Mouse (Mus musculus) midbrain, postnatal 0 days (tissue): ENCODE measurements around the gene Limd1. TPM values are rescaled to one million over a fixed set of nuclear protein-coding genes. Genes with fewer than 3 reads are reported as not detected.
A peak's percentile ranks its signal among the peaks of the same experiment; 100 is the strongest.

Source experiments
- ATAC-seq: fragments of 200-750 bp; cut with Nextera tagmentation; 2 replicates; pipeline ENCODE4 v1.8.0; 2017; ENCODE audit warnings: moderate number of reproducible peaks, mild to moderate bottlenecking, moderate TSS enrichment, moderate library complexity; ENCODE audit not compliant: low FRiP score
- DNase-seq: peaks from one replicate; pipeline ENCODE4 v3.0.0-alpha.2; 2015; ENCODE audit warnings: low spot score
- H3K27ac ChIP-seq: fragments of 300-500 bp; sonication (generic); 2 replicates; pipeline ENCODE4 v1.5.1; 2014; ENCODE audit warnings: low read depth, mild to moderate bottlenecking, low read length, mixed read lengths
- H3K27me3 ChIP-seq: fragments of 300-500 bp; sonication (generic); 2 replicates; pipeline ENCODE4 v1.6.1; 2014; ENCODE audit warnings: low read length, control low read depth, mixed read lengths; ENCODE audit not compliant: insufficient read depth
- H3K36me3 ChIP-seq: fragments of 300-500 bp; sonication (generic); 2 replicates; pipeline ENCODE4 v1.6.1; 2014; ENCODE audit warnings: low read length, control low read depth, mixed read lengths; ENCODE audit not compliant: insufficient read depth
- H3K4me1 ChIP-seq: fragments of 300-500 bp; sonication (generic); 2 replicates; pipeline ENCODE4 v1.6.1; 2014; ENCODE audit warnings: mild to moderate bottlenecking, control low read depth, antibody characterized with exemption, low read length, mixed read lengths; ENCODE audit not compliant: insufficient read depth
- H3K4me2 ChIP-seq: fragments of 300-500 bp; sonication (generic); 2 replicates; pipeline ENCODE4 v1.6.1; 2014; ENCODE audit warnings: low read depth, mild to moderate bottlenecking, low read length, mixed read lengths; ENCODE audit not compliant: poor library complexity, severe bottlenecking
- H3K4me3 ChIP-seq: fragments of 300-500 bp; sonication (generic); 2 replicates; pipeline ENCODE4 v1.5.1; 2014; ENCODE audit warnings: low read depth, mild to moderate bottlenecking, low read length, moderate library complexity
- H3K9ac ChIP-seq: fragments of 300-500 bp; sonication (generic); replicated peaks from 2 replicates; pipeline ENCODE4 v1.6.1; 2014; ENCODE audit warnings: mild to moderate bottlenecking, low read length, moderate library complexity, mixed read lengths; ENCODE audit not compliant: poor library complexity, severe bottlenecking
- H3K9me3 ChIP-seq: fragments of 300-500 bp; sonication (generic); 2 replicates; pipeline ENCODE4 v1.6.1; 2016; ENCODE audit warnings: low read length, control low read depth
- CTCF ChIP-seq: IDR thresholded peaks from 2 replicates; pipeline ENCODE4 v1.5.1; 2016; ENCODE audit warnings: antibody characterized with exemption, mild to moderate bottlenecking
- WGBS: fragments of 180-500 bp; shearing (Covaris S2); extraction: QIAGEN DNeasy Blood & Tissue Kit; methylation state at CpG from one replicate; pipeline ENCODE4 v1.1.7; 2014; 5-methylcytosine and 5-hydroxymethylcytosine counted together
- polyA plus RNA-seq: library from polyadenylated mRNA; unstranded; fragments of >200 nt; fragmentation: Nextera tagmentation; extraction: Ambion mirVana; gene quantifications from 2 replicates; pipeline ENCODE4 v1.2.1, GENCODE M21; 2015
- total RNA-seq: library from RNA; depleted of rRNA; stranded (reverse); fragments of >200 nt; gene quantifications from 2 replicates; pipeline ENCODE4 v1.2.3, GENCODE M21; 2014

Limd1 gene
- total and polyA plus RNA-seq, 2 experiments from 2014 or later: 7.9 to 27.5 TPM

GRCm38 (mm10) chr9:123486635-123487034 lies 8.1 kb downstream of the Limd1 start:
- no peak overlapping the region for H3K4me2 ChIP-seq
- ATAC-seq (no peak), DNase-seq (no peak)
- no peaks in the 10 kb centered on the region for H3K27me3 ChIP-seq
- TF ChIP-seq CTCF: no peak
- H3K4me1 ChIP-seq: no peaks in the 10 kb centered on the region
- no peak overlapping the region for H3K27ac ChIP-seq
- no peaks in the 10 kb centered on the region for H3K36me3 ChIP-seq
- WGBS: 90% methylated on average over 3 of the region's 3 CpGs
- H3K9me3 ChIP-seq: no peaks in the 10 kb centered on the region
- H3K9ac ChIP-seq: no peak overlapping the region
- no peak overlapping the region for H3K4me3 ChIP-seq

GRCm38 (mm10) chr9:123489073-123489472 lies 10.6 kb downstream of the Limd1 start:
- peaks cover 6% of the 10 kb centered on the region; the same call in 1 of the 2 replicates for H3K4me1 ChIP-seq
- H3K36me3 ChIP-seq: no peaks in the 10 kb centered on the region
- no peak for TF ChIP-seq CTCF
- no peaks in the 10 kb centered on the region for H3K27me3 ChIP-seq
- no peak overlapping the region for H3K27ac ChIP-seq
- H3K4me3 ChIP-seq: no peak overlapping the region
- H3K9ac ChIP-seq: no peak overlapping the region
- no peak overlapping the region for H3K4me2 ChIP-seq
- no peak for DNase-seq
- ATAC-seq: no peak
- H3K9me3 ChIP-seq: no peaks in the 10 kb centered on the region
- 90% methylated on average over 2 of the region's 2 CpGs for WGBS

GRCm38 (mm10) chr9:123489727-123490343 lies 11.3 kb downstream of the Limd1 start:
- Histone ChIP-seq H3K9me3 (no peaks in the 10 kb centered on the region), H3K4me3 (no peak overlapping the region), H3K4me1 (peaks cover 6% of the 10 kb centered on the region; the same call in 1 of the 2 replicates), H3K4me2 (no peak overlapping the region), H3K27me3 (no peaks in the 10 kb centered on the region), H3K9ac (no peak overlapping the region), H3K36me3 (no peaks in the 10 kb centered on the region), H3K27ac (no peak overlapping the region)
- 78% methylated on average over 9 of the region's 9 CpGs for WGBS
- DNase-seq (no peak), ATAC-seq (no peak)
- TF ChIP-seq CTCF: no peak

GRCm38 (mm10) chr9:123490930-123491329 lies 12.4 kb downstream of the Limd1 start:
- Histone ChIP-seq H3K9me3 (no peaks in the 10 kb centered on the region), H3K36me3 (no peaks in the 10 kb centered on the region), H3K4me2 (no peak overlapping the region), H3K4me1 (peaks cover 6% of the 10 kb centered on the region; the same call in 1 of the 2 replicates), H3K9ac (no peak overlapping the region), H3K4me3 (no peak overlapping the region), H3K27me3 (no peaks in the 10 kb centered on the region), H3K27ac (no peak overlapping the region)
- ATAC-seq: no peak
- DNase-seq: no peak
- TF ChIP-seq CTCF: no peak
- WGBS: 75% methylated on average over 5 of the region's 5 CpGs

- H3K4me1 ChIP-seq: peaks cover 6% of the 10 kb centered on the region; the same call in 1 of the 2 replicates
- DNase-seq: peak; percentile 71
- no peak for TF ChIP-seq CTCF
Observed at GRCm38 (mm10) chr9:123491917-123492585, 13.5 kb downstream of the Limd1 start.

GRCm38 (mm10) chr9:123496665-123497064 lies 18.2 kb downstream of the Limd1 start:
- H3K4me2 ChIP-seq: 0 out of 2 replicates have a peak overlapping the region, but pooled peaks have one; percentile 9
- no peak overlapping the region for H3K4me3 ChIP-seq
- DNase-seq (no peak), ATAC-seq (no peak)
- H3K27ac ChIP-seq: no peak overlapping the region
- H3K36me3 ChIP-seq: no peaks in the 10 kb centered on the region
- H3K27me3 ChIP-seq: no peaks in the 10 kb centered on the region
- H3K9me3 ChIP-seq: no peaks in the 10 kb centered on the region
- no peak for TF ChIP-seq CTCF
- peaks cover 6% of the 10 kb centered on the region; the same call in 1 of the 2 replicates for H3K4me1 ChIP-seq
- no peak overlapping the region for H3K9ac ChIP-seq
- 31% methylated on average over 13 of the region's 13 CpGs for WGBS

More at GRCm38 (mm10) chr9:123491917-123492585, 13.5 kb downstream of the Limd1 start:
- Histone ChIP-seq H3K9me3 (no peaks in the 10 kb centered on the region), H3K4me2 (no peak overlapping the region), H3K4me3 (no peak overlapping the region), H3K36me3 (no peaks in the 10 kb centered on the region), H3K9ac (no peak overlapping the region), H3K27me3 (no peaks in the 10 kb centered on the region), H3K27ac (no peak overlapping the region)
- ATAC-seq: peak; percentile 60
- 60% methylated on average over 9 of the region's 9 CpGs for WGBS
